In genomic region chr16:21525376-21525775, GRCm38 (mm10) we compare ENCODE assay signal across 33 mouse cellular contexts.
A peak's percentile ranks its signal among the peaks of the same experiment; 100 is the strongest.
DNase-seq lines count a peak whose midpoint lies in the region; ATAC-seq and TF ChIP-seq lines count a peak whose summit lies in the region.
"Had no signal": no experiment of that assay in that cellular context is flagged by ENCODE, and none has a peak within 500 bp of the region (broad histone marks: within the 10 kb centered on the region; RNA-seq: fewer than 3 reads in every experiment).

No protein-coding gene starts in this region.

- H3K4me2 ChIP-seq in forebrain, postnatal 0 days (ENCODE audit: low read depth) = no peak overlapping the region
- no peak overlapping the region for H3K4me2 ChIP-seq in forebrain, embryonic 11.5 days (ENCODE audit: low read depth, low read length, severe bottlenecking)
- H3K4me2 ChIP-seq in lung, postnatal 0 days (replicated peaks; ENCODE audit: low read depth, low read length) = no peak overlapping the region
- H3K4me2 ChIP-seq: heart, embryonic 11.5 days; hindbrain, embryonic 12.5 days; intestine, embryonic 15.5 days; limb, embryonic 15.5 days; liver, embryonic 13.5 days had no signal

- intact Hi-C loops in left cerebral cortex, postnatal 10 days (cut with DNase I) = no loop called here

- H3K9ac ChIP-seq in forebrain, postnatal 0 days = no peak overlapping the region
- H3K9ac ChIP-seq in forebrain, embryonic 11.5 days (ENCODE audit: low read length) = no peak overlapping the region
- no peak overlapping the region for H3K9ac ChIP-seq in lung, postnatal 0 days (replicated peaks; ENCODE audit: low read depth)
- H3K9ac ChIP-seq: hindbrain, embryonic 12.5 days; intestine, embryonic 15.5 days; limb, embryonic 15.5 days; liver, embryonic 13.5 days had no signal

- no peaks in the 10 kb centered on the region for H3K9me3 ChIP-seq in forebrain, postnatal 0 days (ENCODE audit: low read length)
- no peaks in the 10 kb centered on the region for H3K9me3 ChIP-seq in forebrain, embryonic 11.5 days (ENCODE audit: control insufficient read depth, low read length)
- H3K9me3 ChIP-seq in lung, postnatal 0 days (ENCODE audit: low read length) = no peaks in the 10 kb centered on the region
- H3K9me3 ChIP-seq: hindbrain, embryonic 12.5 days; intestine, embryonic 15.5 days; limb, embryonic 10.5 days; limb, embryonic 15.5 days; liver, embryonic 13.5 days had no signal

- TF ChIP-seq EP300 in lung, postnatal 0 days (IDR thresholded peaks at IDR 0.05) = no peak

- DNase-seq in forebrain, postnatal 0 days = no peak
- no peak for DNase-seq in forebrain, embryonic 11.5 days (ENCODE audit: low spot score)
- peak; percentile 37 to 38 for DNase-seq in left cerebral cortex, adult 9 months (ENCODE audit: low spot score in 2 of 2)
- no peak for DNase-seq in left cerebral cortex, postnatal 10 days (ENCODE audit: extremely low spot score in 1 of 2, low spot score in 2 of 2)
- peak; percentile 48 for DNase-seq in lung, postnatal 0 days (ENCODE audit: low spot score)
- no peak for DNase-seq in lung, adult 18-20 months
- no peak for DNase-seq in thymus, postnatal 0 days (ENCODE audit: low spot score)
- no peak for DNase-seq in ovary, postnatal 36 days (ENCODE audit: low spot score)
- DNase-seq: cerebellum, adult 8-10 months; cerebellum, postnatal 25 days; gastrocnemius, adult 2 months; gastrocnemius, postnatal 36 days; heart, adult 18-20 months; heart, postnatal 36 days; kidney, adult 2 months; kidney, postnatal 10 days; layer of hippocampus, postnatal 36 days; liver, embryonic 13.5 days; midbrain, embryonic 14.5 days; retina, postnatal 1 day; spleen, adult 18-20 months; thymus, adult 18-20 months; thymus, postnatal 36 days had no signal

- peak; percentile 18; the same call in 1 of the 2 replicates for ATAC-seq in forebrain, postnatal 0 days
- no peak for ATAC-seq in forebrain, embryonic 11.5 days (replicated peaks; ENCODE audit: low FRiP score)
- 0 out of 2 replicates have a peak, but pooled peaks have one; percentile 19 for ATAC-seq in lung, postnatal 0 days
- ATAC-seq: activated CD4-positive, CD25-positive, alpha-beta regulatory T cell, adult 4 months; forebrain, embryonic 14.5 days; hindbrain, postnatal 0 days; intestine, embryonic 15.5 days had no signal

- no peaks in the 10 kb centered on the region for H3K27me3 ChIP-seq in forebrain, postnatal 0 days (ENCODE audit: insufficient read depth, low read length)
- no peaks in the 10 kb centered on the region for H3K27me3 ChIP-seq in forebrain, embryonic 11.5 days (ENCODE audit: control insufficient read depth, insufficient read depth, low read length)
- no peaks in the 10 kb centered on the region for H3K27me3 ChIP-seq in lung, postnatal 0 days (replicated peaks; ENCODE audit: insufficient read depth, low read length)
- H3K27me3 ChIP-seq: CH12.LX; hindbrain, embryonic 12.5 days; intestine, embryonic 15.5 days; limb, embryonic 15.5 days; liver, embryonic 13.5 days had no signal

- no peak overlapping the region for H3K4me3 ChIP-seq in forebrain, postnatal 0 days (ENCODE audit: low read depth, low read length)
- no peak overlapping the region for H3K4me3 ChIP-seq in forebrain, embryonic 11.5 days (ENCODE audit: low read depth, low read length)
- H3K4me3 ChIP-seq in lung, postnatal 0 days (ENCODE audit: low read depth, low read length) = no peak overlapping the region
- H3K4me3 ChIP-seq: gastrocnemius, adult 2 months; hindbrain, embryonic 12.5 days; intestine, embryonic 15.5 days; limb, embryonic 10.5 days; limb, embryonic 15.5 days; liver, embryonic 13.5 days had no signal

- WGBS in forebrain, postnatal 0 days = 87% methylated on average over 1 of the region's 1 CpGs
- WGBS in forebrain, embryonic 11.5 days = 94% methylated on average over 1 of the region's 1 CpGs
- WGBS in lung, postnatal 0 days = 81% methylated on average over 1 of the region's 1 CpGs

- H3K4me1 ChIP-seq in forebrain, postnatal 0 days (ENCODE audit: insufficient read depth) = no peaks in the 10 kb centered on the region
- H3K4me1 ChIP-seq in forebrain, embryonic 11.5 days (replicated peaks; ENCODE audit: control insufficient read depth, insufficient read depth, low read length) = no peaks in the 10 kb centered on the region
- H3K4me1 ChIP-seq in lung, postnatal 0 days (ENCODE audit: insufficient read depth, low read depth, low read length) = no peaks in the 10 kb centered on the region
- H3K4me1 ChIP-seq: hindbrain, embryonic 12.5 days; limb, embryonic 10.5 days; limb, embryonic 15.5 days; liver, embryonic 13.5 days had no signal

- H3K27ac ChIP-seq in forebrain, postnatal 0 days (ENCODE audit: low read depth, low read length) = no peak overlapping the region
- H3K27ac ChIP-seq in forebrain, embryonic 11.5 days (ENCODE audit: low read depth, low read length) = no peak overlapping the region
- H3K27ac ChIP-seq in lung, postnatal 0 days (ENCODE audit: low read length) = no peak overlapping the region
- H3K27ac ChIP-seq: gastrocnemius, adult 2 months; hindbrain, embryonic 12.5 days; hindbrain, postnatal 0 days; intestine, embryonic 15.5 days; limb, embryonic 10.5 days; limb, embryonic 15.5 days; liver, embryonic 13.5 days; macrophage had no signal

- peaks cover 5% of the 10 kb centered on the region; the same call in 1 of the 2 replicates for H3K36me3 ChIP-seq in forebrain, postnatal 0 days (ENCODE audit: insufficient read depth)
- H3K36me3 ChIP-seq in forebrain, embryonic 11.5 days (ENCODE audit: control insufficient read depth, insufficient read depth, low read length) = no peaks in the 10 kb centered on the region
- H3K36me3 ChIP-seq in lung, postnatal 0 days (ENCODE audit: insufficient read depth, low read length) = no peaks in the 10 kb centered on the region
- H3K36me3 ChIP-seq: intestine, embryonic 15.5 days; limb, embryonic 10.5 days had no signal

- TF ChIP-seq CTCF in forebrain, postnatal 0 days (IDR thresholded peaks at IDR 0.05; ENCODE audit: low read depth) = no peak
- no peak for TF ChIP-seq CTCF in lung, postnatal 0 days (IDR thresholded peaks at IDR 0.05)

Comparison
In these comparisons a context has a peak if more than half of its experiments do, and no peak if none do; other contexts are left out.
1. DNase-seq: peak in left cerebral cortex, adult 9 months (2 of 2) and lung, postnatal 0 days (single experiment); none in forebrain, postnatal 0 days (single experiment), forebrain, embryonic 11.5 days (single experiment), left cerebral cortex, postnatal 10 days (0 of 2), lung, adult 18-20 months (0 of 2), thymus, postnatal 0 days (single experiment) and ovary, postnatal 36 days (single experiment).